Mouse (Mus musculus) brain, adult 2 months (tissue): Measurements from ENCODE around the gene Igdcc3.

Source experiments
- DNase-seq: peaks from one replicate; pipeline ENCODE4 v3.0.0; 2011; ENCODE audit warnings: low read depth, low spot score

Igdcc3 gene

GRCm38 (mm10) chr9:65140491-65140890, 498 bp upstream of the Igdcc3 start:
- no peak for DNase-seq

- DNase-seq: peak; percentile 35
These were observed 452 bp downstream of the Igdcc3 start for GRCm38 (mm10) chr9:65141306-65141975.

GRCm38 (mm10) chr9:65141976-65142318, 958 bp downstream of the Igdcc3 start:
- DNase-seq: no peak

GRCm38 (mm10) chr9:65142399-65142798, 1.4 kb downstream of the Igdcc3 start:
- DNase-seq: no peak

- DNase-seq: no peak
These were observed 5.0 kb downstream of the Igdcc3 start for GRCm38 (mm10) chr9:65146001-65146400.

GRCm38 (mm10) chr9:65148507-65148906, 7.5 kb downstream of the Igdcc3 start:
- DNase-seq: no peak

- DNase-seq: no peak
These were observed 11.8 kb downstream of the Igdcc3 start for GRCm38 (mm10) chr9:65152711-65153330.

GRCm38 (mm10) chr9:65153331-65153711, 12.3 kb downstream of the Igdcc3 start:
- DNase-seq: no peak

- DNase-seq: no peak
These were observed 13.9 kb downstream of the Igdcc3 start for GRCm38 (mm10) chr9:65154692-65155455.

GRCm38 (mm10) chr9:65156604-65157003, 15.6 kb downstream of the Igdcc3 start:
- DNase-seq: no peak

- no peak for DNase-seq
These were observed 16.6 kb downstream of the Igdcc3 start for GRCm38 (mm10) chr9:65157631-65158030.

GRCm38 (mm10) chr9:65161188-65161587, 20.2 kb downstream of the Igdcc3 start:
- no peak for DNase-seq

- DNase-seq: no peak
These were observed 20.9 kb downstream of the Igdcc3 start for GRCm38 (mm10) chr9:65161881-65162280.

- peak; percentile 42 for DNase-seq
These were observed 22.0 kb downstream of the Igdcc3 start for GRCm38 (mm10) chr9:65162711-65163639.

- DNase-seq: peak; percentile 42
These were observed 23.9 kb downstream of the Igdcc3 start for GRCm38 (mm10) chr9:65164870-65165269.

GRCm38 (mm10) chr9:65166386-65166785, 25.4 kb downstream of the Igdcc3 start:
- no peak for DNase-seq

GRCm38 (mm10) chr9:65168534-65168933, 27.5 kb downstream of the Igdcc3 start:
- DNase-seq: no peak

- no peak for DNase-seq
These were observed 28.0 kb downstream of the Igdcc3 start for GRCm38 (mm10) chr9:65168952-65169351.

GRCm38 (mm10) chr9:65172654-65173053, 31.7 kb downstream of the Igdcc3 start:
- no peak for DNase-seq

- DNase-seq: no peak
These were observed 34.4 kb downstream of the Igdcc3 start for GRCm38 (mm10) chr9:65175234-65175938.
